Mouse (Mus musculus) layer of hippocampus, postnatal 14 days (tissue): ENCODE data around the gene Bmpr1a. TPM values are rescaled to one million over a fixed set of nuclear protein-coding genes. Genes with fewer than 3 reads are reported as not detected.

Experiments used
- total RNA-seq, 2 experiments: library from RNA; stranded (reverse); gene quantifications; 2 replicates each; pipeline ENCODE4 v1.2.3; 2021

Bmpr1a gene
- total RNA-seq, 2 experiments from 2014 or later: 38.3 to 41.4 TPM

Other genes with a start within 250 kb of the Bmpr1a start
- gene Shld2, start 192.8 kb downstream of the Bmpr1a start, total RNA-seq: 10 to 100 TPM in 1 of 2 experiments, 1 to 10 TPM in 1; 9.7 to 14.5 TPM
- gene Glud1, start 192.6 kb downstream of the Bmpr1a start, total RNA-seq: 100 to 1,000 TPM; 364 to 392 TPM
- not detected for gene Fam25c, start 147.9 kb downstream of the Bmpr1a start, total RNA-seq
- 1 to 10 TPM; 2.1 to 4.4 TPM for gene Sncg, start 128.6 kb downstream of the Bmpr1a start, total RNA-seq
- 1 to 10 TPM; 2.7 to 5.2 TPM for gene Mmrn2, start 127.9 kb downstream of the Bmpr1a start, total RNA-seq
- not detected for gene 9230112D13Rik, start 19.5 kb upstream of the Bmpr1a start, total RNA-seq
- 1 to 10 TPM; 2.7 to 2.8 TPM for gene Ldb3, start 85.3 kb upstream of the Bmpr1a start, total RNA-seq
- not detected for gene Opn4, start 96.8 kb upstream of the Bmpr1a start, total RNA-seq
- gene Wapl, start 170.6 kb upstream of the Bmpr1a start, total RNA-seq: 10 to 100 TPM; 46.1 to 47.0 TPM